Mouse (Mus musculus) T-helper 1 cell (primary cell): ENCODE results near the gene Lin9.

Source experiments
- in situ Hi-C: fragments of 300-600 bp; cut with MboI, MseI; formaldehyde crosslinking; loops from one replicate; pipeline ENCODE4 v1.15.1; 2025; ENCODE audit warnings: high pct_unique_total_duplicates

Gene Lin9

GRCm38 (mm10) chr1:180707368-180707767, 66.4 kb downstream of the Lin9 start:
- in situ Hi-C loops: no loop called here

GRCm38 (mm10) chr1:180707813-180708212, 66.9 kb downstream of the Lin9 start:
- in situ Hi-C loops: no loop called here

GRCm38 (mm10) chr1:180708935-180709776, 68.2 kb downstream of the Lin9 start:
- in situ Hi-C loops: no loop called here

GRCm38 (mm10) chr1:180718756-180719155, 77.8 kb downstream of the Lin9 start:
- in situ Hi-C loops: loop anchor here (5.0 kb wide), 1 partner anchor 44 kb away; no protein-coding TSS in a partner anchor

- in situ Hi-C loops: loop anchor here (5.0 kb wide), 1 partner anchor 43 kb away; no protein-coding TSS in a partner anchor
Observed at GRCm38 (mm10) chr1:180719483-180719882, 78.5 kb downstream of the Lin9 start.

- in situ Hi-C loops: loop anchor here (5.0 kb wide), 1 partner anchor 42 kb away; no protein-coding TSS in a partner anchor
Observed at GRCm38 (mm10) chr1:180719951-180720689, 79.2 kb downstream of the Lin9 start.

- in situ Hi-C loops: no loop called here
Observed at GRCm38 (mm10) chr1:180722608-180723007, 81.7 kb downstream of the Lin9 start.

- in situ Hi-C loops: no loop called here
Observed at GRCm38 (mm10) chr1:180723701-180724238, 82.8 kb downstream of the Lin9 start.

- in situ Hi-C loops: no loop called here
Observed at GRCm38 (mm10) chr1:180725704-180726179, 84.8 kb downstream of the Lin9 start, which contains the start of gene Acbd3. Gene Acbd3 (plus strand): TSS chr1:180726043.

GRCm38 (mm10) chr1:180726183-180726582, 85.2 kb downstream of the Lin9 start:
- in situ Hi-C loops: no loop called here

- in situ Hi-C loops: no loop called here
Observed at GRCm38 (mm10) chr1:180729231-180729630, 88.3 kb downstream of the Lin9 start.
